Mouse (Mus musculus): ENCODE data around the gene Psma2.

Psma2 gene

GRCm38 (mm10) chr13:14612926-14613529 lies at the start of gene Psma2, which contains the start of gene Mrpl32:
Gene Psma2, plus strand, starts transcription at chr13:14613240.
Gene Mrpl32, minus strand, starts transcription at chr13:14613165.
- peak; percentile 97 for DNase-seq

GRCm38 (mm10) chr13:14574128-14574527 lies 38.9 kb upstream of the Psma2 start:
- DNase-seq, result no peak

- DNase-seq, result no peak
Measured at GRCm38 (mm10) chr13:14580392-14580791, 32.6 kb upstream of the Psma2 start.

GRCm38 (mm10) chr13:14602744-14603143 lies 10.3 kb upstream of the Psma2 start:
- no peak for DNase-seq

- no peak for DNase-seq
Measured at GRCm38 (mm10) chr13:14607616-14608015, 5.4 kb upstream of the Psma2 start.

- DNase-seq, result no peak
Measured at GRCm38 (mm10) chr13:14612463-14612862, 577 bp upstream of the Psma2 start.

GRCm38 (mm10) chr13:14613553-14613952 lies 513 bp downstream of the Psma2 start:
- no peak for DNase-seq

GRCm38 (mm10) chr13:14618724-14619123 lies 5.7 kb downstream of the Psma2 start:
- peak; percentile 74 to 88 for DNase-seq

GRCm38 (mm10) chr13:14629726-14630641 lies 16.9 kb downstream of the Psma2 start, which contains the start of gene AW209491:
Gene AW209491, plus strand, starts transcription at chr13:14630154.
- DNase-seq, result peak; percentile 98 to 99

GRCm38 (mm10) chr13:14639998-14640397 lies 27.0 kb downstream of the Psma2 start:
- DNase-seq, result no peak

GRCm38 (mm10) chr13:14649301-14649700 lies 36.3 kb downstream of the Psma2 start:
- peak; percentile 11 to 39 for DNase-seq

GRCm38 (mm10) chr13:14667107-14667506 lies 54.1 kb downstream of the Psma2 start:
- peak in 1 of 2 experiments; percentile 2 for DNase-seq

GRCm38 (mm10) chr13:14670342-14670741 lies 57.3 kb downstream of the Psma2 start:
- peak in 1 of 2 experiments; percentile 19 for DNase-seq

GRCm38 (mm10) chr13:14688955-14689354 lies 75.9 kb downstream of the Psma2 start:
- DNase-seq, result no peak

GRCm38 (mm10) chr13:14716801-14717200 lies 103.8 kb downstream of the Psma2 start:
- DNase-seq, result no peak

- DNase-seq, result no peak
Measured at GRCm38 (mm10) chr13:14717755-14718154, 104.7 kb downstream of the Psma2 start.

Data from kidney, postnatal 36 days (tissue).